In genomic region chr16:22641588-22641987, GRCm38 (mm10) we compare ENCODE assay signal across 31 mouse cellular contexts. TPM values are rescaled to one million over a fixed set of nuclear protein-coding genes. Genes with fewer than 3 reads are reported as not detected.
A peak's percentile ranks its signal among the peaks of the same experiment; 100 is the strongest.
DNase-seq lines count a peak whose midpoint lies in the region; ATAC-seq and TF ChIP-seq lines count a peak whose summit lies in the region.
"Had no signal": no experiment of that assay in that cellular context is flagged by ENCODE, and none has a peak within 500 bp of the region (broad histone marks: within the 10 kb centered on the region; RNA-seq: fewer than 3 reads in every experiment).

No protein-coding gene starts in this region.

- H3K9me3 ChIP-seq in forebrain, embryonic 16.5 days (ENCODE audit: control insufficient read depth, low read length): no peaks in the 10 kb centered on the region
- H3K9me3 ChIP-seq: heart, embryonic 10.5 days; heart, embryonic 15.5 days; hindbrain, embryonic 12.5 days; intestine, embryonic 15.5 days; liver, embryonic 12.5 days; megakaryocyte, embryonic 14.5 days had no signal

- H3K4me2 ChIP-seq in forebrain, embryonic 16.5 days (ENCODE audit: low read length): no peak overlapping the region
- H3K4me2 ChIP-seq: heart, embryonic 15.5 days; hindbrain, embryonic 12.5 days; intestine, embryonic 15.5 days; liver, embryonic 12.5 days had no signal

- no peak for ATAC-seq in forebrain, embryonic 16.5 days
- ATAC-seq: hindbrain, postnatal 0 days; intestine, embryonic 15.5 days; liver, embryonic 12.5 days; liver, postnatal 0 days had no signal

- no peak for TF ChIP-seq POLR2A in brain, embryonic 14.5 days (IDR thresholded peaks at IDR 0.05; ENCODE audit: borderline replicate concordance, extremely low read depth, insufficient read depth, insufficient read length, poor library complexity, severe bottlenecking)

- WGBS in forebrain, embryonic 16.5 days: 24% methylated on average over 9 of the region's 9 CpGs

- no peak overlapping the region for H3K4me3 ChIP-seq in layer of hippocampus, adult 2 months
- H3K4me3 ChIP-seq in forebrain, embryonic 16.5 days (replicated peaks; ENCODE audit: low read length): no peak overlapping the region
- H3K4me3 ChIP-seq: erythroblast, embryonic 14.5 days; heart, embryonic 10.5 days; heart, embryonic 15.5 days; hindbrain, embryonic 12.5 days; intestine, embryonic 15.5 days; liver, embryonic 12.5 days; megakaryocyte, embryonic 14.5 days had no signal

- no peaks in the 10 kb centered on the region for H3K4me1 ChIP-seq in forebrain, embryonic 16.5 days (replicated peaks; ENCODE audit: control insufficient read depth, insufficient read depth, low read length)
- H3K4me1 ChIP-seq: heart, embryonic 10.5 days; heart, embryonic 15.5 days; hindbrain, embryonic 12.5 days; intestine, embryonic 15.5 days; liver, embryonic 12.5 days had no signal

- no peaks in the 10 kb centered on the region for H3K27me3 ChIP-seq in forebrain, embryonic 16.5 days (replicated peaks; ENCODE audit: control insufficient read depth, insufficient read depth, low read length)
- H3K27me3 ChIP-seq: hindbrain, embryonic 12.5 days; intestine, embryonic 15.5 days; liver, embryonic 12.5 days; megakaryocyte, embryonic 14.5 days had no signal

- no peak overlapping the region for H3K9ac ChIP-seq in forebrain, embryonic 16.5 days (replicated peaks; ENCODE audit: low read depth, low read length)
- H3K9ac ChIP-seq: heart, embryonic 15.5 days; hindbrain, embryonic 12.5 days; intestine, embryonic 15.5 days; liver, embryonic 12.5 days; liver, postnatal 0 days had no signal

- no peak for DNase-seq in layer of hippocampus, adult 2 months (ENCODE audit: low spot score in 2 of 2)
- no peak for DNase-seq in layer of hippocampus, adult 18-20 months (ENCODE audit: low spot score in 2 of 2)
- peak; percentile 56 for DNase-seq in MN1 (ENCODE audit: low spot score)
- DNase-seq in adrenal gland, postnatal 10 days: peak; percentile 10
- peak; percentile 23 for DNase-seq in brain, embryonic 14.5 days (ENCODE audit: low read depth)
- DNase-seq in urinary bladder, postnatal 4 days (ENCODE audit: low spot score in 2 of 2): no peak
- DNase-seq: B cell, adult 2 months; cerebellum, adult 18-20 months; cerebellum, postnatal 14 days; gastrocnemius, postnatal 25 days; heart, adult 11 months; kidney, adult 2 months; kidney, postnatal 25 days; left cerebral cortex, postnatal 4 days; liver, postnatal 0 days; lung, postnatal 4 days; midbrain, embryonic 14.5 days; right cerebral cortex, adult 18-20 months; right cerebral cortex, postnatal 4 days; thymus, adult 18-20 months; thymus, postnatal 25 days had no signal

- H3K27ac ChIP-seq in layer of hippocampus, adult 2 months: peak overlapping the region; percentile 59; the same call in 1 of the 2 replicates
- no peak overlapping the region for H3K27ac ChIP-seq in forebrain, embryonic 16.5 days (ENCODE audit: low read length)
- H3K27ac ChIP-seq: heart, embryonic 10.5 days; heart, embryonic 15.5 days; hindbrain, embryonic 12.5 days; hindbrain, postnatal 0 days; intestine, embryonic 15.5 days; liver, embryonic 12.5 days; stomach, postnatal 0 days had no signal

- no peaks in the 10 kb centered on the region for H3K36me3 ChIP-seq in forebrain, embryonic 16.5 days (ENCODE audit: control insufficient read depth, insufficient read depth)
- H3K36me3 ChIP-seq: heart, embryonic 10.5 days; heart, embryonic 15.5 days; hindbrain, embryonic 12.5 days; intestine, embryonic 15.5 days; liver, embryonic 12.5 days had no signal

- TF ChIP-seq CTCF in layer of hippocampus, adult 2 months (conservative IDR thresholded peaks at IDR 0.05): no peak
- TF ChIP-seq CTCF in brain, embryonic 14.5 days (IDR thresholded peaks at IDR 0.05; ENCODE audit: borderline replicate concordance, extremely low read depth, insufficient read depth, insufficient read length): no peak

RNA-seq across cellular contexts. Expression of gene Dgkg, which starts 15.4 kb away (rescaled TPM):
- 100 to 1,000 TPM; 199 to 231 TPM for total RNA-seq in layer of hippocampus, adult 2 months (2021)
- total RNA-seq in layer of hippocampus, adult 18-20 months (2021): 100 to 1,000 TPM; 209 to 215 TPM
- total RNA-seq in adrenal gland, postnatal 10 days (2021): 1 to 10 TPM; 2.3 to 3.1 TPM
- 0.29 and 0.36 TPM in 2 replicates for polyA plus RNA-seq in brain, embryonic 14.5 days (2012; rRNA removed)
- 6.5 and 6.6 TPM in 2 replicates for polyA plus RNA-seq in forebrain, embryonic 16.5 days (2015; fragmentation: Nextera tagmentation; extraction: Ambion mirVana)
- polyA plus RNA-seq: erythroblast, embryonic 14.5 days had no signal

Comparison
In these comparisons a context has a peak if more than half of its experiments do, and no peak if none do; other contexts are left out.
1. DNase-seq: peak in MN1 (single experiment), adrenal gland, postnatal 10 days (single experiment) and brain, embryonic 14.5 days (single experiment); none in layer of hippocampus, adult 2 months (0 of 2), layer of hippocampus, adult 18-20 months (0 of 2) and urinary bladder, postnatal 4 days (0 of 2).
2. RNA of gene Dgkg, which starts 15.4 kb away (total RNA-seq): 199 to 231 TPM in layer of hippocampus, adult 2 months and 209 to 215 TPM in layer of hippocampus, adult 18-20 months; 2.3 to 3.1 TPM in adrenal gland, postnatal 10 days; every median in the first group is over 10 times any median in the second.